Mouse (Mus musculus): Measurements from ENCODE around the gene Rplp2. TPM values are rescaled to one million over a fixed set of nuclear protein-coding genes. Genes with fewer than 3 reads are reported as not detected.

Gene Rplp2
- 916 and 931 TPM in 2 replicates for polyA plus RNA-seq (2015; fragmentation: Nextera tagmentation; extraction: Ambion mirVana)

GRCm38 (mm10) chr7:141447110-141447991 lies at the start of gene Rplp2:
Rplp2 (plus strand) TSS chr7:141447370.

GRCm38 (mm10) chr7:141413809-141414584 lies 33.2 kb upstream of the Rplp2 start, which contains the start of gene Gatd1:
Gatd1 (minus strand) TSS chr7:141414136.

GRCm38 (mm10) chr7:141429310-141429709 lies 17.9 kb upstream of the Rplp2 start, which contains the start of gene Cend1:
Cend1 (minus strand) TSS chr7:141429491.

GRCm38 (mm10) chr7:141437178-141438120 lies 9.7 kb upstream of the Rplp2 start, which contains the start of gene Slc25a22:
Slc25a22 (minus strand) TSS chr7:141437892.

GRCm38 (mm10) chr7:141443828-141444237 lies 3.3 kb upstream of the Rplp2 start, which contains the start of gene Pidd1:
Pidd1 (minus strand) TSS chr7:141444025.

GRCm38 (mm10) chr7:141454967-141455551 lies 7.9 kb downstream of the Rplp2 start, which contains the start of gene Pnpla2:
Pnpla2 (plus strand) TSS chr7:141455198.

DNA sequence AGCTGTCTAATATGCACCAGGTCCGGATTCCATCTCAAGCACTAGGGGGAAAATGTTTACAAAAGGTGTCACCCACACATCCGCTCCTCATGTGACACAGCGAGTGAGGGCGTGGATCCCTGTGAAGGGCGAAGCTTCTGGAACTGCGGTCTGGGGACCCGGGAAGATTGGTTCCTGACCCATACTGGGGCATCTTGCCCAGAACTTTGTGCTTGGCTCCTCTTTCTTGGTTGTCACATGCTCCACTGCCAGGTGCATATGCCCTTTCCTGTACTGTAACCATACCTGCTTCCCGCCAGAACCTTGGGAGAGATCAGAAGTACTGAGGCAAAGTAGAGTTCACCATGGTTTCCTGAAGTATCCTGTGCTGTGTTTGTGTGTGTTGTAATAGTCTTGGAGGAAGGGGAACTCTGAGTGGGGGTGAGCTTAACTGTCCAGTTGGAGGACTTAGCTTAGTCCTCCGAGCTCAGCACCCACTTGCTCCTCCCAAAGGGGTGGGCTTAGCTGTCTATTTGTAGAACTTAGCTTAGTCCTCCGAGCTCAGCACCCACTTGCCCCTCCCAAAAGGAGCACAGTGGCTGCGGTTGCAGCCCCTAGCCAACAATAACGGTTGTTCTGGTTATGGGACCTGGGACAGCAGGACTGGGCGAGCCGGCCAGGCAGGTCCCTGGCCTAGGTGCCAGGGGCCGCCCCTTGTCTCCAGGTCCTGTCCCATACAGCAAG lies 13.4 kb downstream of the Rplp2 start, which contains the start of gene Cracr2b:
Cracr2b (plus strand) TSS at position 704 of the 723 bp plus-strand sequence.

GRCm38 (mm10) chr7:141467230-141468030 lies 20.3 kb downstream of the Rplp2 start, which contains the start of gene Cd151:
Cd151 (plus strand) TSS chr7:141467392.

GRCm38 (mm10) chr7:141475011-141475804 lies 28.0 kb downstream of the Rplp2 start, which contains the start of the genes Polr2l and Tspan4:
Polr2l (minus strand) TSS chr7:141475132.
Tspan4 (plus strand) TSS chr7:141475240.

Other genes with a start within 250 kb of the Rplp2 start
- 1.4 and 1.7 TPM in 2 replicates for gene Lmntd2, start 233.3 kb upstream of the Rplp2 start, polyA plus RNA-seq (2015; fragmentation: Nextera tagmentation; extraction: Ambion mirVana)
- 72.5 and 76.7 TPM in 2 replicates for gene Rassf7, start 231.5 kb upstream of the Rplp2 start, polyA plus RNA-seq (2015; fragmentation: Nextera tagmentation; extraction: Ambion mirVana)
- gene Phrf1, start 218.6 kb upstream of the Rplp2 start, polyA plus RNA-seq (2015; fragmentation: Nextera tagmentation; extraction: Ambion mirVana): 27.5 and 28.3 TPM in 2 replicates
- 11.5 and 15.7 TPM in 2 replicates for gene Irf7, start 180.9 kb upstream of the Rplp2 start, polyA plus RNA-seq (2015; fragmentation: Nextera tagmentation; extraction: Ambion mirVana)
- gene Cdhr5, start 170.6 kb upstream of the Rplp2 start, polyA plus RNA-seq (2015; fragmentation: Nextera tagmentation; extraction: Ambion mirVana): 0.06 TPM in 1 of 2 replicates, not detected in the other
- gene Sct, start 168.2 kb upstream of the Rplp2 start, polyA plus RNA-seq (2015; fragmentation: Nextera tagmentation; extraction: Ambion mirVana): 3.3 and 5.1 TPM in 2 replicates
- gene Drd4, start 155.4 kb upstream of the Rplp2 start, polyA plus RNA-seq (2015; fragmentation: Nextera tagmentation; extraction: Ambion mirVana): 0.31 and 0.36 TPM in 2 replicates
- gene Deaf1, start 119.7 kb upstream of the Rplp2 start, polyA plus RNA-seq (2015; fragmentation: Nextera tagmentation; extraction: Ambion mirVana): 30.4 and 32.7 TPM in 2 replicates
- 22.8 and 26.0 TPM in 2 replicates for gene Tmem80, start 119.6 kb upstream of the Rplp2 start, polyA plus RNA-seq (2015; fragmentation: Nextera tagmentation; extraction: Ambion mirVana)
- gene Eps8l2, start 108.5 kb upstream of the Rplp2 start, polyA plus RNA-seq (2015; fragmentation: Nextera tagmentation; extraction: Ambion mirVana): 31.7 and 35.1 TPM in 2 replicates
- gene Taldo1, start 55.2 kb upstream of the Rplp2 start, polyA plus RNA-seq (2015; fragmentation: Nextera tagmentation; extraction: Ambion mirVana): 316 and 327 TPM in 2 replicates
- gene Gatd1, start 33.2 kb upstream of the Rplp2 start, polyA plus RNA-seq (2015; fragmentation: Nextera tagmentation; extraction: Ambion mirVana): 29.3 and 32.7 TPM in 2 replicates
- 1.6 and 2.1 TPM in 2 replicates for gene Cend1, start 17.9 kb upstream of the Rplp2 start, polyA plus RNA-seq (2015; fragmentation: Nextera tagmentation; extraction: Ambion mirVana)
- 12.2 and 14.8 TPM in 2 replicates for gene Slc25a22, start 9.5 kb upstream of the Rplp2 start, polyA plus RNA-seq (2015; fragmentation: Nextera tagmentation; extraction: Ambion mirVana)
- 2.6 and 3.3 TPM in 2 replicates for gene Pidd1, start 3.3 kb upstream of the Rplp2 start, polyA plus RNA-seq (2015; fragmentation: Nextera tagmentation; extraction: Ambion mirVana)
- gene Pnpla2, start 7.8 kb downstream of the Rplp2 start, polyA plus RNA-seq (2015; fragmentation: Nextera tagmentation; extraction: Ambion mirVana): 57.6 and 61.7 TPM in 2 replicates
- gene Cracr2b, start 13.7 kb downstream of the Rplp2 start, polyA plus RNA-seq (2015; fragmentation: Nextera tagmentation; extraction: Ambion mirVana): 9.8 and 10.0 TPM in 2 replicates
- 36.5 and 40.4 TPM in 2 replicates for gene Cd151, start 20.0 kb downstream of the Rplp2 start, polyA plus RNA-seq (2015; fragmentation: Nextera tagmentation; extraction: Ambion mirVana)
- 49.9 and 56.6 TPM in 2 replicates for gene Polr2l, start 27.8 kb downstream of the Rplp2 start, polyA plus RNA-seq (2015; fragmentation: Nextera tagmentation; extraction: Ambion mirVana)
- 120 and 142 TPM in 2 replicates for gene Tspan4, start 27.9 kb downstream of the Rplp2 start, polyA plus RNA-seq (2015; fragmentation: Nextera tagmentation; extraction: Ambion mirVana)
- gene Chid1, start 92.5 kb downstream of the Rplp2 start, polyA plus RNA-seq (2015; fragmentation: Nextera tagmentation; extraction: Ambion mirVana): 20.8 and 21.2 TPM in 2 replicates
- 49.7 and 53.0 TPM in 2 replicates for gene Ap2a2, start 114.8 kb downstream of the Rplp2 start, polyA plus RNA-seq (2015; fragmentation: Nextera tagmentation; extraction: Ambion mirVana)
- 0.12 and 0.13 TPM in 2 replicates for gene Muc6, start 207.9 kb downstream of the Rplp2 start, polyA plus RNA-seq (2015; fragmentation: Nextera tagmentation; extraction: Ambion mirVana)
- 0.29 and 0.60 TPM in 2 replicates for gene Muc2, start 243.0 kb downstream of the Rplp2 start, polyA plus RNA-seq (2015; fragmentation: Nextera tagmentation; extraction: Ambion mirVana)

All from urinary bladder, postnatal 0 days (tissue).